Mouse (Mus musculus) limb, embryonic 12.5 days (tissue): ENCODE measurements around the gene Thsd4. TPM values are rescaled to one million over a fixed set of nuclear protein-coding genes. Genes with fewer than 3 reads are reported as not detected.

ENCODE experiments used
- ATAC-seq: fragments of 200-750 bp; cut with Nextera tagmentation; 2 replicates; pipeline ENCODE4 v1.8.0; 2017; ENCODE audit warnings: low read depth, moderate TSS enrichment; ENCODE audit not compliant: insufficient number of reproducible peaks, insufficient read depth, low FRiP score, low TSS enrichment
- H3K27ac ChIP-seq: fragments of 300-500 bp; sonication (generic); 2 replicates; pipeline ENCODE4 v1.5.1; 2016; ENCODE audit warnings: mild to moderate bottlenecking, moderate library complexity
- H3K27me3 ChIP-seq: fragments of 300-500 bp; sonication (generic); 2 replicates; pipeline ENCODE4 v1.6.1; 2016; ENCODE audit warnings: mild to moderate bottlenecking, moderate library complexity
- H3K36me3 ChIP-seq: fragments of 300-500 bp; sonication (generic); 2 replicates; pipeline ENCODE4 v1.6.1; 2016; ENCODE audit warnings: mild to moderate bottlenecking, moderate library complexity
- H3K4me1 ChIP-seq: fragments of 300-500 bp; sonication (generic); replicated peaks from 2 replicates; pipeline ENCODE4 v1.6.1; 2016
- H3K4me2 ChIP-seq: fragments of 300-500 bp; sonication (generic); 2 replicates; pipeline ENCODE4 v1.6.1; 2016; ENCODE audit warnings: mild to moderate bottlenecking, moderate library complexity
- H3K4me3 ChIP-seq: fragments of 300-500 bp; sonication (generic); replicated peaks from 2 replicates; pipeline ENCODE4 v1.5.1; 2016; ENCODE audit warnings: mild to moderate bottlenecking
- H3K9ac ChIP-seq: fragments of 300-500 bp; sonication (generic); replicated peaks from 2 replicates; pipeline ENCODE4 v1.6.1; 2016; ENCODE audit warnings: mild to moderate bottlenecking, moderate library complexity
- H3K9me3 ChIP-seq: fragments of 300-500 bp; sonication (generic); 2 replicates; pipeline ENCODE4 v1.6.1; 2016; ENCODE audit warnings: mild to moderate bottlenecking, moderate library complexity
- WGBS: fragments of 180-500 bp; shearing (Covaris S2); methylation state at CpG from one replicate; pipeline ENCODE4 v1.1.7; 2016; 5-methylcytosine and 5-hydroxymethylcytosine counted together
- polyA plus RNA-seq: library from polyadenylated mRNA; unstranded; fragments of >200 nt; fragmentation: Nextera tagmentation; extraction: Ambion mirVana; gene quantifications from 2 replicates; pipeline ENCODE4 v1.2.1, GENCODE M21; 2016

The Thsd4 gene
- polyA plus RNA-seq, 1 experiment from 2014 or later, result 27.0 TPM

- Histone ChIP-seq H3K9me3 (no peaks in the 10 kb centered on the region), H3K4me2 (no peak overlapping the region), H3K27ac (no peak overlapping the region), H3K4me1 (no peaks in the 10 kb centered on the region), H3K9ac (no peak overlapping the region), H3K36me3 (no peaks in the 10 kb centered on the region), H3K27me3 (no peaks in the 10 kb centered on the region), H3K4me3 (no peak overlapping the region)
- no peak for ATAC-seq
- 56% methylated on average over 4 of the region's 4 CpGs for WGBS
Measured at GRCm38 (mm10) chr9:60063191-60063720, 458.6 kb downstream of the Thsd4 start.

GRCm38 (mm10) chr9:60056131-60056530 lies 465.7 kb downstream of the Thsd4 start:
- no peaks in the 10 kb centered on the region for H3K27me3 ChIP-seq
- H3K4me3 ChIP-seq, result no peak overlapping the region
- 0 out of 2 replicates have a peak, but pooled peaks cover 4% of the 10 kb centered on the region for H3K9me3 ChIP-seq
- no peaks in the 10 kb centered on the region; the same call in 1 of the 2 replicates for H3K4me1 ChIP-seq
- no peak for ATAC-seq
- no peak overlapping the region for H3K9ac ChIP-seq
- no peak overlapping the region for H3K27ac ChIP-seq
- WGBS, result 72% methylated on average over 5 of the region's 5 CpGs
- H3K4me2 ChIP-seq, result no peak overlapping the region
- peaks cover 12% of the 10 kb centered on the region; the same call in 1 of the 2 replicates for H3K36me3 ChIP-seq

GRCm38 (mm10) chr9:60054951-60055350 lies 466.9 kb downstream of the Thsd4 start:
- no peak overlapping the region for H3K4me3 ChIP-seq
- no peak for ATAC-seq
- H3K27me3 ChIP-seq, result no peaks in the 10 kb centered on the region
- WGBS, result 74% methylated on average over 5 of the region's 5 CpGs
- H3K9me3 ChIP-seq, result 0 out of 2 replicates have a peak, but pooled peaks cover 4% of the 10 kb centered on the region
- H3K36me3 ChIP-seq, result peaks cover 12% of the 10 kb centered on the region; the same call in 1 of the 2 replicates
- no peak overlapping the region for H3K27ac ChIP-seq
- H3K4me2 ChIP-seq, result no peak overlapping the region
- H3K4me1 ChIP-seq, result no peaks in the 10 kb centered on the region; the same call in 1 of the 2 replicates
- no peak overlapping the region for H3K9ac ChIP-seq

- no peak for ATAC-seq
- Histone ChIP-seq H3K9ac (no peak overlapping the region), H3K27ac (no peak overlapping the region), H3K27me3 (no peaks in the 10 kb centered on the region), H3K4me2 (no peak overlapping the region), H3K36me3 (peaks cover 12% of the 10 kb centered on the region; the same call in 1 of the 2 replicates), H3K4me3 (no peak overlapping the region), H3K9me3 (0 out of 2 replicates have a peak, but pooled peaks cover 4% of the 10 kb centered on the region), H3K4me1 (no peaks in the 10 kb centered on the region; the same call in 1 of the 2 replicates)
- 92% methylated on average over 5 of the region's 5 CpGs for WGBS
Measured at GRCm38 (mm10) chr9:60053117-60053516, 468.7 kb downstream of the Thsd4 start.

GRCm38 (mm10) chr9:60052415-60052814 lies 469.4 kb downstream of the Thsd4 start:
- Histone ChIP-seq H3K4me2 (no peak overlapping the region), H3K27ac (no peak overlapping the region), H3K36me3 (peaks cover 12% of the 10 kb centered on the region; the same call in 1 of the 2 replicates), H3K9me3 (0 out of 2 replicates have a peak, but pooled peaks cover 4% of the 10 kb centered on the region), H3K27me3 (no peaks in the 10 kb centered on the region), H3K4me1 (no peaks in the 10 kb centered on the region; the same call in 1 of the 2 replicates), H3K4me3 (no peak overlapping the region), H3K9ac (no peak overlapping the region)
- no peak for ATAC-seq
- 72% methylated on average over 4 of the region's 4 CpGs for WGBS

- H3K4me3 ChIP-seq, result no peak overlapping the region
- peaks cover 14% of the 10 kb centered on the region; the same call in 1 of the 2 replicates for H3K36me3 ChIP-seq
- no peak overlapping the region for H3K27ac ChIP-seq
- no peak for ATAC-seq
- 91% methylated on average over 1 of the region's 1 CpGs for WGBS
- peaks cover 8% of the 10 kb centered on the region; the same call in 1 of the 2 replicates for H3K9me3 ChIP-seq
- H3K4me1 ChIP-seq, result peaks cover 24% of the 10 kb centered on the region
- no peaks in the 10 kb centered on the region for H3K27me3 ChIP-seq
- H3K9ac ChIP-seq, result no peak overlapping the region
- H3K4me2 ChIP-seq, result no peak overlapping the region
Measured at GRCm38 (mm10) chr9:60043175-60043574, 478.7 kb downstream of the Thsd4 start.

- Histone ChIP-seq H3K9ac (no peak overlapping the region), H3K4me1 (peaks cover 24% of the 10 kb centered on the region), H3K9me3 (no peaks in the 10 kb centered on the region), H3K27ac (no peak overlapping the region), H3K36me3 (0 out of 2 replicates have a peak, but pooled peaks cover 5% of the 10 kb centered on the region), H3K4me2 (no peak overlapping the region), H3K27me3 (no peaks in the 10 kb centered on the region), H3K4me3 (no peak overlapping the region)
- WGBS, result 95% methylated on average over 4 of the region's 4 CpGs
- ATAC-seq, result no peak
Measured at GRCm38 (mm10) chr9:60034883-60035282, 487.0 kb downstream of the Thsd4 start.

- no peak overlapping the region for H3K4me2 ChIP-seq
- peaks cover 41% of the 10 kb centered on the region for H3K4me1 ChIP-seq
- H3K27ac ChIP-seq, result no peak overlapping the region
- no peak for ATAC-seq
- no peak overlapping the region for H3K4me3 ChIP-seq
- H3K36me3 ChIP-seq, result no peaks in the 10 kb centered on the region
- no peaks in the 10 kb centered on the region for H3K9me3 ChIP-seq
- H3K27me3 ChIP-seq, result 0 out of 2 replicates have a peak, but pooled peaks cover 3% of the 10 kb centered on the region
- 82% methylated on average over 4 of the region's 4 CpGs for WGBS
- H3K9ac ChIP-seq, result no peak overlapping the region
Measured at GRCm38 (mm10) chr9:60027234-60027633, 494.6 kb downstream of the Thsd4 start.

GRCm38 (mm10) chr9:60026795-60027194 lies 495.1 kb downstream of the Thsd4 start:
- H3K36me3 ChIP-seq, result no peaks in the 10 kb centered on the region
- no peak for ATAC-seq
- H3K27ac ChIP-seq, result no peak overlapping the region
- H3K9ac ChIP-seq, result no peak overlapping the region
- H3K27me3 ChIP-seq, result 0 out of 2 replicates have a peak, but pooled peaks cover 3% of the 10 kb centered on the region
- H3K4me3 ChIP-seq, result no peak overlapping the region
- 83% methylated on average over 2 of the region's 2 CpGs for WGBS
- no peaks in the 10 kb centered on the region for H3K9me3 ChIP-seq
- H3K4me1 ChIP-seq, result peaks cover 45% of the 10 kb centered on the region
- H3K4me2 ChIP-seq, result no peak overlapping the region

- ATAC-seq, result no peak
- Histone ChIP-seq H3K9me3 (no peaks in the 10 kb centered on the region), H3K4me3 (no peak overlapping the region), H3K9ac (no peak overlapping the region), H3K27ac (no peak overlapping the region), H3K36me3 (no peaks in the 10 kb centered on the region), H3K4me2 (no peak overlapping the region), H3K27me3 (0 out of 2 replicates have a peak, but pooled peaks cover 3% of the 10 kb centered on the region), H3K4me1 (peaks cover 49% of the 10 kb centered on the region)
- 77% methylated on average over 6 of the region's 6 CpGs for WGBS
Measured at GRCm38 (mm10) chr9:60025919-60026318, 495.9 kb downstream of the Thsd4 start.

- Histone ChIP-seq H3K9ac (no peak overlapping the region), H3K9me3 (no peaks in the 10 kb centered on the region), H3K4me3 (no peak overlapping the region), H3K36me3 (no peaks in the 10 kb centered on the region), H3K27ac (no peak overlapping the region; the same call in 1 of the 2 replicates), H3K27me3 (0 out of 2 replicates have a peak, but pooled peaks cover 3% of the 10 kb centered on the region), H3K4me1 (peaks cover 51% of the 10 kb centered on the region), H3K4me2 (no peak overlapping the region)
- ATAC-seq, result no peak
- WGBS, result 14% methylated on average over 5 of the region's 5 CpGs
Measured at GRCm38 (mm10) chr9:60024971-60025370, 496.9 kb downstream of the Thsd4 start.
